Mouse (Mus musculus) WW6 (cell line): ENCODE measurements around the gene Dph5.

Experiments used
- DNase-seq: peaks from one replicate; pipeline ENCODE4 v3.0.0-alpha.2; 2013; ENCODE audit warnings: low read depth, low spot score

Dph5 gene

GRCm38 (mm10) chr3:115951221-115951620, 63.6 kb downstream of the Dph5 start:
- DNase-seq, result no peak

GRCm38 (mm10) chr3:115952356-115952755, 64.7 kb downstream of the Dph5 start:
- DNase-seq, result no peak

DNA sequence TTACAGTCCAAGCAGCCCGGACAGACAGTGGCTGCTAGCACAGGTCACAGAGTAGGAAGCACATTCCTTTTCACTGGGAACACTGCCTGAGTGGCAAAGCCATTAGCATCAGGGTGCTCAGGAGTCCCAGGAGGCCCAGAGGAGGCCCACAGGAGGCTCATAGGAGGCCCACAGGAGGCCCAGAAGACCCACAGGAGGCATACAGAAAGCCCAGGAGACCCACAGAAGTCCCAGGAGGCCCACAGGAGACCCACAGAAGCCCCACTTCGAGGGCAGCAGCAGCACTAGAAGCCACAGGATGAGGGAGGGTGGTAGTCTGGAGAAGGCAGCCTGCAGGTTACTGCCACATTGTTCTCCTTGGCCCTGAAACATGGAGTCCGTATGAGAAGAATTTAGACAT, 65.5 kb downstream of the Dph5 start:
- no peak for DNase-seq

DNA sequence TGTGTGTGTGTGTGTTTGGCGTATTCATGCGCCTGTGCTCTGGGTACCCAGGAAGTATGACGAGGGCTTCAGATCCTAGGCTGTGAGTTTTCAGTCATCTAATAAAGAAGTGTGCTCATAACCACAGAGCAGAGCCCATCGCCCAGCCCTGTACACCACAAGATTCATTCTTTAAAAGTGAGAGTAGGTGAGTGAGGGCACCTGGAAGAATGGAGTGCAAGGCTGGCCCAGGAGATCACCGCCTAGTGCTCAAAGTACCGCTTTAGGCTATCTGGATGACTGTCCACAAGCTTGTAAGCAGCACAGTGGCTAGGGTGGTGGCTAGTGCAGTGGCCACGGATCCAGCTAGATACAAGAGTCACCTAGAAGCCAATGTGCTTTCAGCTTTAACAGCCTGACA, 69.6 kb downstream of the Dph5 start:
- DNase-seq, result no peak

DNA sequence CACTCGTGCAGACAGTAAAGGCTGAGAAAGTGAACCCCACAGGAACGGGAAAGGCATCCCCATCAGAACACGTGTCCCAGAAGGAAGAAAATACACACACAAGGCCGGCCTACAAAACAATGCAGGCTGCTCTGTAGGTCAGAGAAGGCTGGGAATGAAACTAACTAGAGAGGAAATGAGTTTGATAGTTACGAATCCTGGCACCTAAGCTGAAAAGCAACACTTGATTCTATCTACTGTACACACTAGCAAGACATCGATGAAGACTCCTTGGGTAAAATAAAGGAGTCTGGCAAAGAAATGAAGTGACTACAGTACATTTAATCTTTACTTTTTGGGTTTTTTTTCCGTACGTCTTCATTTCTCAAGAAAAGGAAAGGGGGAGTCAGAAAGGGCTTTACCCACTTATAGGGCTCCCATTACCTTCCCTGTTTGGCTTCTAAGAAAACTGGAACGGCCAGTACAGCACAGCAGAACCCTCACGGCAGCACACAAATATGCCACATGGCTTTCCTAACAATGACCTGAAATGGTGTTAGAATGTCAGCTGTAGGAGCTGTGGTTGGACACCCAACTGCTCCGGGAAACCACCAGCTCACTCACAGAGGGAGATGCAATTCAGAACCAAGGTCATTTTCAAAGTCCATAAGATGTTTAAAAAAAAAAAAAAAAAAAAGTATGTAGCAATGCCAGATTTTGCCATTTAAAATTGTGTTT, 73.8 kb downstream of the Dph5 start:
- DNase-seq, result no peak

GRCm38 (mm10) chr3:115962028-115962415, 74.4 kb downstream of the Dph5 start:
- DNase-seq, result no peak

DNA sequence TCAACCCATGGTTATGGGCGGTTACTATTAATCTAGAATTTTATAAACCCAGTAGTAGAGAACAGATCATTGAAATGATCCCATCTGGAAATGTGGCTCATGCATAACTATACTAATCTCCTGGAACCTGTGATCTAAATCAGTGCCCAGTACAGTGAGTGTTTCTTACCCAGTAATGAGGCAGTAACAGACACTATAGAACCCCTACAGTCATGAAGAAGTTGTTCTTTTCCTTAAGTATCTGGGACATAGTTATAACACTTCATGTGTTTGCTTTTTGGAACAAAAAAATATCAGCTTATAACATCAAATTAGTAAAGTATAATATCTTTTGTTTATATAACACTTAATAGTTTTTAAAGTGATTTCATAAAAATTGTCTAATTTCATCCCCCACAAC, 76.0 kb downstream of the Dph5 start:
- no peak for DNase-seq

DNA sequence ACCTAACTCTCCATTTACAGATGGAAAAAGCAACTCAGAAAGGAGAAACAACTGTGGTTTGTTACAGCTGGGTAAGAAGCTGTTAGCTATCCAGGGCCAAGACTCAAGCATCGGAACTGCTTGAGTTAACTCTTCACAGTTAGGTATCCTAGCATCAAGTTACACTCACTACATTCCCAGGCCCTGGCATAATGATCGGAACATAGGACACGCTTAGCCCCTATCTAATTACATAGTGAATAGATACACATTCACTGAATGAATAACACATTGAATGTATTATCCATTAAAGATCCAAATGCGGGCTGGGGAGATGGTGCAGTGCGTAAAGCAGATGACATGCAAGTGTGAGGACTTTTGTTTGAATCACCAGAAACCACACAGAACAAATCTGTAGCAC, 76.4 kb downstream of the Dph5 start:
- no peak for DNase-seq

DNA sequence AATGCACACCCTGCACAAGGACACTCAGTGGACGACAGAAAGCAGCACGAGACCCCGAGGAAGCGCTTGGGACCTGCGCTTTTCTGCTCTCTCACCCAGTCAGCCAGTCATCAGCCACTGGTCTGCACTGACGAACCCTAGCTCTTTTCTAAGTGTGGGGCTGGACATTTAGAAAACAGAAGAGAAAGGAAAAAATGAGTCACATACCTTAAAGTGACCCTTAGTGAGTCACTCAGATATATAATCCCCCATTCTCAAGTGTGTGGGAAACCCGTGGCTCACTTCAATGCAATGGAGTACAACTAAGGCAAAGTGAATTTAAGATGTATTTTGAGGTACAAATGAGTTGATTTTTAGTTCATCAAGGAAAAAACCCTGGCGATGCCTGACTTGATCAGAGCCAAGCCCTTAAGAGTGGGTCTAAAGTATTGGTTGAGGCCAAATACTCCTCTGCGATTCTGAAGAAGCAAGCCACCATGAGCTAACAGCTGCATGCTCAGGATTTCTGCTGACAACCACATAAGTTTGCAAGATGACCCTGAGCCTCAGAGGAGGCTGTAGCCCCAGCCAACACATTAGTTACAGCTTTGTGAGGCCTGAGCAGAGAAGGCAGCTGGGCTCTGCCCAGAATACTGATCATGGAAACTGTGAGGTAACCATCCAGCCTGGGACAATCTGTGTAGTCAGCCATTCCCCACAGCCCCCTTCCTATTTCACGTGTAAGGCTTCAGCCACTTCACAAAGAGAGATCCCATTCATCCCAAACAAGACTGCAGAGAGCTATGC, 81.3 kb downstream of the Dph5 start:
- DNase-seq, result no peak

DNA sequence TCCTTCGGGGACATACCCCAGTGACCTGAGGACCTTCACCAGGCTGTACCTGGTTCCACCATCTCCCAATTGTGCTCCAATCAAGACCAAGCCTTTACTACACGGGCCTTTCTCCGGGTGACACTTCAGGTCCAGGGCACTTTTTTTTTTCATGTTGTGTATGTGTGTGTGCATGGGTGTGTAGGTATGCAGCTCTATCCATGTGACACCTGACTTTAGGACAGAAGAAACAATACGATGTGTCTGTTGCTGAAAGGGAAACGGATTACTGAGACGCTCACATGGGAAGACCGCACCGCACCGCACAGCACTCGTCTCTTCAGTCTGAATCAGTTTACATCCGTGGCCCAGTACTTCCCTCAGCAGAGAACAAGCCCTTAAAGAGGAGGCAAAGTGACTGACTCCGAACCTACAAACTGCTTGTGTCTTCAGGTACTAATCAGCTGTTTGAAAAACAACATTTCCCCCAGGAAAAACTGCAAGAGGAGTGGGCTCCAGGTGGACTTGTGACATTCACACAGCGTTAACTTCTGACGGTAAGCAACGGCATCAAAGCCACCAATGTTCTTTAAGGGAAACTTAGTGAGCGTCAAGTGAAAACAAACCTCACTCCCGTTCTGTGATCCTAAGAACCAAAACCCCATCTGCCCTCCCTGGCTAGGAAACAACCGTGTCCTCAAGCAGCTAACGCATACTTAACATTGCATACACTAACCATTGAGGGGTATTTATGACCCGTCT, 83.6 kb downstream of the Dph5 start:
- no peak for DNase-seq

DNA sequence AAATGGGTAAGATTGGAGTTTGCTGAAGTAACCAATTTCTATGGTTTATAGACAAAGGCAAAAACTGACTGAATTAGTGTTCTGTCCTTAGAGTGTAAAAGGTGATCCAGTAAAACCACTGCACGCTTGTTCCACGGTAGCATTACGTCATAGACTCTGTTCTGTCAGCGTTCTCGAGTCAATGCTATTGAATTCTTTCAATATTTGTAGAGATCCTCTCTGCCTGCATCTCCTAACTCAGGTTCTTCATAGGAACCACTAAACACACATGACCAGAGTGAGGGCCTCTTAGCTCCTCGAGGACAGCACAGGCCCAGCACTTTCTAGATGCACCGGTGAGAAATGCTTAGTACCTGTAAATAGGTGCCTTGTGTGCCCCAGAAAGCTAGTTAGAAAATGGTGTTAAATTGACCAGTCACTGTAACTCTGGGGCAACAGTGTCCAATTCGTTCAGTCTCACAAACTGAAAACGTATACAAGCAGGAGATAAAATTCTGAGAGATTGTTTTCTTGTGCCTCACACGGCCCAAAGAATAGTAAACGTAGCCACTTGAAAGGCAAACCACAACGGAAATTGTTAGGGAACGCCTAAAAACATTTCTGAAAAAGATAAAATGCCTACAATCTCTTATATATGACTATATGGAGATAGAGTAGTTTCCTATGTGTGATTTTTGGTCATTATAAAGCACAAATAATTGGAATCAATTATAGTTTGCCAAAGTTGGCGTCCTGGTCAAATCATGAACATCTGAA, 84.4 kb downstream of the Dph5 start:
- DNase-seq, result no peak

- no peak for DNase-seq
Observed at GRCm38 (mm10) chr3:115974228-115974627, 86.6 kb downstream of the Dph5 start.

DNA sequence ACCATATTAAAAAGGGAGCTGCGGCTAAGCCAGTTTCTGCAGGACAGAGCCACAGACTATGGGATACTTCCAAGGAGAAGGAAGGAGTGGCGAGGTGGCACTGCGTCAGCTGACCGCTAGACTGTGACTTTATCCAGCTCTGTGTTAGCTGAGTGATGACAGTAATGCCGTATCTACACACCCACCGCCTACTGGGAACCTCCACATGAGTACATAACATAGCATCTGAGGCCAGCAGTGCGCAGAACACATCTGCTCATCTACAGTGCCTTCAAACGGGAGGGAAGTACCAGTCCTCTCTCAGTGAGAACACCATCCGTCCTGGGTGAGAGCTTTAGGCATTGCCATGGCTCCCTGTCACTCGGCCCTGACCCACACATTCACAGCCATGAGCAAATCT, 87.4 kb downstream of the Dph5 start:
- no peak for DNase-seq

GRCm38 (mm10) chr3:115979000-115979399, 91.4 kb downstream of the Dph5 start:
- no peak for DNase-seq

GRCm38 (mm10) chr3:115983217-115983616, 95.6 kb downstream of the Dph5 start:
- no peak for DNase-seq
